8 mouse cellular contexts compared by ENCODE assay signal in genomic region chr16:91646681-91647419, GRCm38 (mm10). TPM values are rescaled to one million over a fixed set of nuclear protein-coding genes. Genes with fewer than 3 reads are reported as not detected.
A peak's percentile ranks its signal among the peaks of the same experiment; 100 is the strongest.
DNase-seq lines count a peak whose midpoint lies in the region; ATAC-seq and TF ChIP-seq lines count a peak whose summit lies in the region.

Gene Gart (minus strand): TSS chr16:91646952.

- no peaks in the 10 kb centered on the region for H3K27me3 ChIP-seq in embryonic facial prominence, embryonic 14.5 days (replicated peaks; ENCODE audit: control insufficient read depth, insufficient read depth, low read length)
- H3K27me3 ChIP-seq in limb, embryonic 14.5 days (ENCODE audit: control insufficient read depth, insufficient read depth, low read length), result no peaks in the 10 kb centered on the region
- no peaks in the 10 kb centered on the region for H3K27me3 ChIP-seq in midbrain, postnatal 0 days (ENCODE audit: insufficient read depth, low read length)

- peak; percentile 91 for DNase-seq in 3T3-L1 (ENCODE audit: low read depth, low spot score)
- DNase-seq in adrenal gland, postnatal 4 days (ENCODE audit: low spot score in 2 of 2), result peak; percentile 87 to 90
- DNase-seq in embryonic facial prominence, embryonic 14.5 days (ENCODE audit: low spot score), result peak; percentile 97
- DNase-seq in heart, adult 8-10 months (ENCODE audit: low spot score), result peak; percentile 94
- peak; percentile 95 for DNase-seq in kidney, adult 9 months
- peak; percentile 94 for DNase-seq in limb, embryonic 14.5 days (ENCODE audit: low spot score)
- DNase-seq in midbrain, postnatal 0 days (ENCODE audit: low spot score), result peak; percentile 94
- DNase-seq in spleen, postnatal 36 days (ENCODE audit: low spot score in 2 of 2), result peak; percentile 95

- no peak for TF ChIP-seq CTCF in midbrain, postnatal 0 days (IDR thresholded peaks at IDR 0.05)

- peak; percentile 91 for ATAC-seq in embryonic facial prominence, embryonic 14.5 days (ENCODE audit: low read depth)
- peak; percentile 86 for ATAC-seq in limb, embryonic 14.5 days (ENCODE audit: low FRiP score, low read depth)
- ATAC-seq in midbrain, postnatal 0 days (ENCODE audit: low FRiP score), result peak; percentile 86

- H3K9ac ChIP-seq in embryonic facial prominence, embryonic 14.5 days (ENCODE audit: low read depth, low read length), result peak within 1 kb of the TSS; percentile 89
- H3K9ac ChIP-seq in limb, embryonic 14.5 days (ENCODE audit: low read depth, low read length, severe bottlenecking), result peak within 1 kb of the TSS; percentile 95
- peak within 1 kb of the TSS; percentile 91 for H3K9ac ChIP-seq in midbrain, postnatal 0 days (replicated peaks; ENCODE audit: low read length, poor library complexity, severe bottlenecking)

- peak within 1 kb of the TSS; percentile 76 for H3K4me2 ChIP-seq in embryonic facial prominence, embryonic 14.5 days (ENCODE audit: low read depth, low read length)
- H3K4me2 ChIP-seq in limb, embryonic 14.5 days (replicated peaks; ENCODE audit: low read depth, low read length, severe bottlenecking), result peak within 1 kb of the TSS; percentile 81
- peak within 1 kb of the TSS; percentile 94 for H3K4me2 ChIP-seq in midbrain, postnatal 0 days (ENCODE audit: low read depth, low read length, poor library complexity, severe bottlenecking)

- peak; percentile 97 for TF ChIP-seq POLR2A in limb, embryonic 14.5 days (IDR thresholded peaks at IDR 0.05; ENCODE audit: borderline replicate concordance, extremely low read depth, insufficient read depth, insufficient read length)

- H3K9me3 ChIP-seq in embryonic facial prominence, embryonic 14.5 days (ENCODE audit: control insufficient read depth, low read length), result no peaks in the 10 kb centered on the region
- no peaks in the 10 kb centered on the region for H3K9me3 ChIP-seq in limb, embryonic 14.5 days (ENCODE audit: control insufficient read depth, low read length)
- no peaks in the 10 kb centered on the region for H3K9me3 ChIP-seq in midbrain, postnatal 0 days (ENCODE audit: low read length)

- peak within 1 kb of the TSS; percentile 97 for H3K27ac ChIP-seq in embryonic facial prominence, embryonic 14.5 days (replicated peaks; ENCODE audit: low read depth, low read length)
- peak within 1 kb of the TSS; percentile 98 for H3K27ac ChIP-seq in limb, embryonic 14.5 days (replicated peaks; ENCODE audit: low read depth, low read length)
- peak within 1 kb of the TSS; percentile 99 for H3K27ac ChIP-seq in midbrain, postnatal 0 days (ENCODE audit: low read depth, low read length)

- under 1% methylated on average over 37 of the region's 59 CpGs for WGBS in embryonic facial prominence, embryonic 14.5 days
- WGBS in limb, embryonic 14.5 days, result 2% methylated on average over 50 of the region's 59 CpGs
- under 1% methylated on average over 59 of the region's 59 CpGs for WGBS in midbrain, postnatal 0 days

- peak within 1 kb of the TSS; percentile 77 for H3K4me3 ChIP-seq in embryonic facial prominence, embryonic 14.5 days (ENCODE audit: low read depth, low read length)
- H3K4me3 ChIP-seq in limb, embryonic 14.5 days (replicated peaks; ENCODE audit: low read length), result peak within 1 kb of the TSS; percentile 77
- peak within 1 kb of the TSS; percentile 75 for H3K4me3 ChIP-seq in midbrain, postnatal 0 days (ENCODE audit: low read depth, low read length)

- peaks cover 25% of the 10 kb centered on the region for H3K36me3 ChIP-seq in embryonic facial prominence, embryonic 14.5 days (ENCODE audit: control insufficient read depth, insufficient read depth, low read length)
- H3K36me3 ChIP-seq in limb, embryonic 14.5 days (ENCODE audit: control insufficient read depth, insufficient read depth, low read length), result peaks cover 14% of the 10 kb centered on the region
- peaks cover 11% of the 10 kb centered on the region for H3K36me3 ChIP-seq in midbrain, postnatal 0 days (ENCODE audit: insufficient read depth, low read length)

- peaks cover 4% of the 10 kb centered on the region for H3K4me1 ChIP-seq in embryonic facial prominence, embryonic 14.5 days (ENCODE audit: control insufficient read depth, insufficient read depth, low read length)
- peaks cover 12% of the 10 kb centered on the region; the same call in 1 of the 2 replicates for H3K4me1 ChIP-seq in limb, embryonic 14.5 days (ENCODE audit: control insufficient read depth, insufficient read depth, low read length)
- peaks cover 9% of the 10 kb centered on the region; the same call in 1 of the 2 replicates for H3K4me1 ChIP-seq in midbrain, postnatal 0 days (ENCODE audit: insufficient read depth, low read length)

RNA-seq across cellular contexts. Expression of gene Gart, which starts in this region (rescaled TPM):
- total RNA-seq in adrenal gland, postnatal 4 days (2021), result 100 to 1,000 TPM; 117 to 118 TPM
- polyA plus RNA-seq in embryonic facial prominence, embryonic 14.5 days (2014; fragmentation: Nextera tagmentation; extraction: Ambion mirVana), result 84.5 and 96.3 TPM in 2 replicates
- 10 to 100 TPM; 72.7 to 86.8 (median 73.1) TPM for total RNA-seq in heart, adult 8-10 months (2022)
- 55.5 and 64.5 TPM in 2 replicates for polyA plus RNA-seq in limb, embryonic 14.5 days (2012; rRNA removed)
- 89.6 and 98.9 TPM in 2 replicates for polyA plus RNA-seq in limb, embryonic 14.5 days (2014; fragmentation: Nextera tagmentation; extraction: Ambion mirVana)
- 33.8 and 40.5 TPM in 2 replicates for total RNA-seq in midbrain, postnatal 0 days (2014; rRNA removed)
- 38.2 and 45.2 TPM in 2 replicates for polyA plus RNA-seq in midbrain, postnatal 0 days (2015; fragmentation: Nextera tagmentation; extraction: Ambion mirVana)

Comparison
In these comparisons a context has a peak if more than half of its experiments do, and no peak if none do; other contexts are left out.
1. Peak in every context shown above with its lines: DNase-seq, ATAC-seq, H3K4me3 ChIP-seq and H3K27ac ChIP-seq.